8 mouse cellular contexts compared by ENCODE assay signal in the genomic region with DNA sequence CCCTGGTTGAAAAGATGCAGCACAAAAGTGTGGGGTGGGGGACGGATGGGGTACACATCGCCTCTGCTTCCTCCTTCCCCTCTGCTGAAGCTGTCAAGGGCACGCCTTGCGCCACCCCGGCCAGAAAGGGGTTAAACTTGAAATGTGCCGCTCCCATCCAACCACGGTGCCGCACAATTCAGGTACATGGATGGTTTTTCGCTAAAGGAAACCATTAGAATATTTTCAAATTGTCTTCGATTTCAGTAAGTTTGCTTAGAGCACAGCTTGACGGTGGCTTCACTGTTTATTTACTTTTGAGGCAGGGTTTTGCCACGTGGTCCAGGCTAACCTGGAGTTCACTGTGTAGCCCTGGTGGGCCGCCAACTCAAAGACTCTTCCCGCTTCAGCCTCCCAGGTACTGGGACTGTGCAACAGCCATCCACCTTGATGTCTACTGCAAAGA. TPM values are rescaled to one million over a fixed set of nuclear protein-coding genes. Genes with fewer than 3 reads are reported as not detected.
DNase-seq lines count a peak whose midpoint lies in the region; ATAC-seq and TF ChIP-seq lines count a peak whose summit lies in the region.

A gene (minus strand): TSS at position 95 of the 445 bp plus-strand sequence.

- peak within 1 kb of the TSS; percentile 79 for H3K9ac ChIP-seq in kidney, embryonic 15.5 days
- H3K9ac ChIP-seq in heart, embryonic 15.5 days: peak within 1 kb of the TSS; percentile 96
- peak within 1 kb of the TSS; percentile 96 for H3K9ac ChIP-seq in limb, embryonic 11.5 days (ENCODE audit: low read length)

- peak; percentile 33 for ATAC-seq in kidney, embryonic 15.5 days (replicated peaks; ENCODE audit: low FRiP score)
- no peak for ATAC-seq in heart, embryonic 15.5 days (replicated peaks; ENCODE audit: insufficient number of reproducible peaks, insufficient read depth, low FRiP score, low read depth)
- peak; percentile 23; the same call in 1 of the 2 replicates for ATAC-seq in limb, embryonic 11.5 days (ENCODE audit: insufficient number of reproducible peaks, low FRiP score, low TSS enrichment, low read depth)

- H3K4me2 ChIP-seq in kidney, embryonic 15.5 days: peak within 1 kb of the TSS; percentile 85
- H3K4me2 ChIP-seq in heart, embryonic 15.5 days: peak within 1 kb of the TSS; percentile 80
- H3K4me2 ChIP-seq in limb, embryonic 11.5 days (ENCODE audit: low read depth, severe bottlenecking): peak within 1 kb of the TSS; percentile 70

- peaks cover 15% of the 10 kb centered on the region for H3K9me3 ChIP-seq in kidney, embryonic 15.5 days (replicated peaks)
- H3K9me3 ChIP-seq in heart, embryonic 15.5 days (replicated peaks): peaks cover 8% of the 10 kb centered on the region
- no peaks in the 10 kb centered on the region for H3K9me3 ChIP-seq in limb, embryonic 11.5 days (ENCODE audit: control insufficient read depth, low read length)

- peak within 1 kb of the TSS; percentile 68 for H3K4me3 ChIP-seq in kidney, embryonic 15.5 days (replicated peaks)
- peak within 1 kb of the TSS; percentile 65 for H3K4me3 ChIP-seq in bone marrow macrophage, adult 2 months (ENCODE audit: insufficient read depth, low read length)
- peak within 1 kb of the TSS; percentile 84 for H3K4me3 ChIP-seq in heart, embryonic 15.5 days
- peak within 1 kb of the TSS; percentile 63 for H3K4me3 ChIP-seq in limb, embryonic 11.5 days (ENCODE audit: low read depth, low read length)
- peak within 1 kb of the TSS; percentile 64 for H3K4me3 ChIP-seq in olfactory bulb, adult 2 months (ENCODE audit: insufficient read depth, low read depth, low read length)

- 0 out of 2 replicates have a peak within 1 kb of the TSS, but pooled peaks have one; percentile 25 for H3K27ac ChIP-seq in kidney, embryonic 15.5 days
- H3K27ac ChIP-seq in bone marrow macrophage, adult 2 months (ENCODE audit: insufficient read depth, low read depth, low read length): no peak within 1 kb of the TSS
- H3K27ac ChIP-seq in heart, embryonic 15.5 days: peak within 1 kb of the TSS; percentile 72
- no peak within 1 kb of the TSS for H3K27ac ChIP-seq in limb, embryonic 11.5 days (replicated peaks; ENCODE audit: low read depth, low read length)
- H3K27ac ChIP-seq in olfactory bulb, adult 2 months (ENCODE audit: insufficient read depth, low read depth, low read length): no peak within 1 kb of the TSS

- no peak for TF ChIP-seq CTCF in bone marrow macrophage, adult 2 months (IDR thresholded peaks at IDR 0.05; ENCODE audit: low read depth, low read length)
- TF ChIP-seq CTCF in olfactory bulb, adult 2 months (IDR thresholded peaks at IDR 0.05; ENCODE audit: insufficient read depth, low read depth, low read length): no peak

- DNase-seq in kidney, postnatal 14 days: no peak
- DNase-seq in limb, embryonic 11.5 days (ENCODE audit: low spot score): no peak
- DNase-seq in ovary, postnatal 36 days (ENCODE audit: low spot score): no peak
- no peak for DNase-seq in kidney, adult 8-10 months

- H3K27me3 ChIP-seq in kidney, embryonic 15.5 days: no peaks in the 10 kb centered on the region
- H3K27me3 ChIP-seq in heart, embryonic 15.5 days: no peaks in the 10 kb centered on the region
- no peaks in the 10 kb centered on the region for H3K27me3 ChIP-seq in limb, embryonic 11.5 days (ENCODE audit: control insufficient read depth, insufficient read depth, low read length)

- H3K4me1 ChIP-seq in kidney, embryonic 15.5 days: peaks cover 19% of the 10 kb centered on the region
- H3K4me1 ChIP-seq in bone marrow macrophage, adult 2 months (ENCODE audit: control insufficient read depth, insufficient read depth, low read length): peaks cover 6% of the 10 kb centered on the region; the same call in 1 of the 2 replicates
- peaks cover 34% of the 10 kb centered on the region for H3K4me1 ChIP-seq in heart, embryonic 15.5 days (replicated peaks)
- H3K4me1 ChIP-seq in limb, embryonic 11.5 days (ENCODE audit: control insufficient read depth, insufficient read depth, low read length): no peaks in the 10 kb centered on the region
- peaks cover 13% of the 10 kb centered on the region for H3K4me1 ChIP-seq in olfactory bulb, adult 2 months (ENCODE audit: control insufficient read depth, insufficient read depth, low read length)

- TF ChIP-seq POLR2A in bone marrow macrophage, adult 2 months (IDR thresholded peaks at IDR 0.05; ENCODE audit: borderline replicate concordance, low read depth, low read length): no peak
- no peak for TF ChIP-seq POLR2A in olfactory bulb, adult 2 months (IDR thresholded peaks at IDR 0.05; ENCODE audit: insufficient read depth, low read depth, low read length)

- peaks cover 18% of the 10 kb centered on the region for H3K36me3 ChIP-seq in kidney, embryonic 15.5 days
- H3K36me3 ChIP-seq in heart, embryonic 15.5 days: peaks cover 19% of the 10 kb centered on the region; the same call in 1 of the 2 replicates
- peaks cover 6% of the 10 kb centered on the region for H3K36me3 ChIP-seq in limb, embryonic 11.5 days (ENCODE audit: control insufficient read depth, insufficient read depth, low read length)

- WGBS in kidney, embryonic 15.5 days: 7% methylated on average over 14 of the region's 14 CpGs
- WGBS in heart, embryonic 15.5 days: 9% methylated on average over 14 of the region's 14 CpGs
- WGBS in limb, embryonic 11.5 days: 8% methylated on average over 14 of the region's 14 CpGs
- WGBS in olfactory bulb, adult 2 months: 9% methylated on average over 14 of the region's 14 CpGs

RNA-seq across cellular contexts. Expression of the gene that starts here (rescaled TPM):
- 15.0 and 18.6 TPM in 2 replicates for polyA plus RNA-seq in kidney, embryonic 15.5 days (2015; fragmentation: Nextera tagmentation; extraction: Ambion mirVana)
- polyA plus RNA-seq in bone marrow macrophage, adult 2 months (2012; ENCODE audit: insufficient read depth, insufficient read length, missing spikeins): not detected in 2 replicates
- 19.3 and 22.2 TPM in 2 replicates for polyA plus RNA-seq in heart, embryonic 15.5 days (2015; fragmentation: Nextera tagmentation; extraction: Ambion mirVana)
- 17.2 and 20.9 TPM in 2 replicates for polyA plus RNA-seq in limb, embryonic 11.5 days (2014; fragmentation: Nextera tagmentation; extraction: Ambion mirVana)
- not detected in 2 replicates for polyA plus RNA-seq in olfactory bulb, adult 2 months (2012; ENCODE audit: insufficient read depth, insufficient read length, low replicate concordance, missing spikeins)

Comparison
In these comparisons a context has a peak if more than half of its experiments do, and no peak if none do; other contexts are left out.
1. H3K27ac ChIP-seq: peak in kidney, embryonic 15.5 days (single experiment) and heart, embryonic 15.5 days (single experiment); none in bone marrow macrophage, adult 2 months (single experiment), limb, embryonic 11.5 days (single experiment) and olfactory bulb, adult 2 months (single experiment).
2. Peak in every context shown above with its lines, with median percentiles within 50 percentile points of each other: H3K4me2 ChIP-seq, H3K4me3 ChIP-seq and H3K9ac ChIP-seq.